Mouse (Mus musculus) left cerebral cortex, postnatal 4 days (tissue): ENCODE results near the gene Lep. TPM values are rescaled to one million over a fixed set of nuclear protein-coding genes. Genes with fewer than 3 reads are reported as not detected.

Experiments used
- DNase-seq: peaks from one replicate; pipeline ENCODE4 v3.0.0-alpha.2; 2022
- intact Hi-C: fragments of 180-260 bp; cut with DNase I; formaldehyde crosslinking; loops from one replicate; pipeline ENCODE4 v1.15.1; 2025
- total RNA-seq, 2 experiments: library from RNA; stranded (reverse); gene quantifications; 2 replicates each; pipeline ENCODE4 v1.2.3; 2021

Lep gene
- total RNA-seq, result not detected

GRCm38 (mm10) chr6:29059846-29060685, at the start of gene Lep:
Lep (plus strand) TSS chr6:29060220.
- intact Hi-C loops, result no loop called here
- DNase-seq, result no peak

GRCm38 (mm10) chr6:29011651-29012050, 48.4 kb upstream of the Lep start:
- intact Hi-C loops, result no loop called here
- no peak for DNase-seq

GRCm38 (mm10) chr6:29013216-29013615, 46.8 kb upstream of the Lep start:
- intact Hi-C loops, result no loop called here
- DNase-seq, result no peak

- no peak for DNase-seq
- intact Hi-C loops, result no loop called here
Observed at GRCm38 (mm10) chr6:29016891-29017412, 43.1 kb upstream of the Lep start.

GRCm38 (mm10) chr6:29019756-29020720, 40.0 kb upstream of the Lep start:
- intact Hi-C loops, result loop anchor here (5.0 kb wide), 2 partner anchors 73 to 188 kb away; partner anchors contain the start of gene Lrrc4
- no peak for DNase-seq

- intact Hi-C loops, result loop anchor here (5.0 kb wide), 2 partner anchors 74 to 189 kb away; partner anchors contain the start of gene Lrrc4
- DNase-seq, result no peak
Observed at GRCm38 (mm10) chr6:29020937-29021336, 39.1 kb upstream of the Lep start.

- DNase-seq, result no peak
- intact Hi-C loops, result loop anchor here (5.0 kb wide), 2 partner anchors 74 to 189 kb away; partner anchors contain the start of gene Lrrc4
Observed at GRCm38 (mm10) chr6:29021501-29021900, 38.5 kb upstream of the Lep start.

- no peak for DNase-seq
- intact Hi-C loops, result loop anchor here (5.0 kb wide), 2 partner anchors 75 to 190 kb away; partner anchors contain the start of gene Lrrc4
Observed at GRCm38 (mm10) chr6:29022115-29022514, 37.9 kb upstream of the Lep start.

- intact Hi-C loops, result loop anchor here (5.0 kb wide), 2 partner anchors 76 to 191 kb away; partner anchors contain the start of gene Lrrc4
- DNase-seq, result peak; percentile 76
Observed at GRCm38 (mm10) chr6:29023206-29023967, 36.6 kb upstream of the Lep start.

GRCm38 (mm10) chr6:29024000-29024417, 36.0 kb upstream of the Lep start:
- DNase-seq, result peak; percentile 83
- intact Hi-C loops, result loop anchor here (1.0 to 5.0 kb wide), 3 partner anchors 77 to 492 kb away; partner anchors contain the start of gene Lrrc4

- no peak for DNase-seq
- intact Hi-C loops, result no loop called here
Observed at GRCm38 (mm10) chr6:29025796-29026482, 34.1 kb upstream of the Lep start.

- intact Hi-C loops, result no loop called here
- no peak for DNase-seq
Observed at GRCm38 (mm10) chr6:29026766-29027165, 33.3 kb upstream of the Lep start.

- intact Hi-C loops, result no loop called here
- DNase-seq, result no peak
Observed at GRCm38 (mm10) chr6:29028129-29028528, 31.9 kb upstream of the Lep start.

GRCm38 (mm10) chr6:29029521-29029920, 30.5 kb upstream of the Lep start:
- no peak for DNase-seq
- intact Hi-C loops, result no loop called here

- peak; percentile 96 for DNase-seq
- intact Hi-C loops, result no loop called here
Observed at GRCm38 (mm10) chr6:29031216-29031615, 28.8 kb upstream of the Lep start.

- intact Hi-C loops, result no loop called here
Observed at GRCm38 (mm10) chr6:29031704-29032310, 28.2 kb upstream of the Lep start.

GRCm38 (mm10) chr6:29032411-29032810, 27.6 kb upstream of the Lep start:
- no peak for DNase-seq
- intact Hi-C loops, result no loop called here

More at GRCm38 (mm10) chr6:29031704-29032310, 28.2 kb upstream of the Lep start:
- no peak for DNase-seq

- no peak for DNase-seq
- intact Hi-C loops, result no loop called here
Observed at GRCm38 (mm10) chr6:29033981-29034646, 25.9 kb upstream of the Lep start.
